Mouse (Mus musculus) left cerebral cortex, postnatal 14 days (tissue): ENCODE measurements around the gene Sipa1l1. TPM values are rescaled to one million over a fixed set of nuclear protein-coding genes. Genes with fewer than 3 reads are reported as not detected.

Source experiments
- DNase-seq, 2 experiments: peaks; one replicate each; pipeline ENCODE4 v3.0.0; 2021 to 2022; ENCODE audit warnings: low spot score in 2 of 2, mixed read lengths in 1 of 2
- intact Hi-C: fragments of 180-260 bp; cut with DNase I; formaldehyde crosslinking; loops from one replicate; pipeline ENCODE4 v1.15.1; 2025
- total RNA-seq, 2 experiments: library from RNA; stranded (reverse); gene quantifications; 2 replicates each; pipeline ENCODE4 v1.2.3; 2021

Gene Sipa1l1
- total RNA-seq, 2 experiments from 2014 or later: 169 to 183 TPM

GRCm38 (mm10) chr12:82319436-82320131 lies 150.5 kb downstream of the Sipa1l1 start:
- DNase-seq: no peak
- intact Hi-C loops: loop anchor here (5.0 kb wide), 1 partner anchor 148 kb away; no protein-coding TSS in a partner anchor

GRCm38 (mm10) chr12:82320204-82320603 lies 151.1 kb downstream of the Sipa1l1 start:
- no peak for DNase-seq

GRCm38 (mm10) chr12:82321397-82321796 lies 152.3 kb downstream of the Sipa1l1 start:
- intact Hi-C loops: loop anchor here (5.0 kb wide), 1 partner anchor 146 kb away; no protein-coding TSS in a partner anchor
- DNase-seq: no peak

More at GRCm38 (mm10) chr12:82320204-82320603, 151.1 kb downstream of the Sipa1l1 start:
- intact Hi-C loops: loop anchor here (5.0 kb wide), 1 partner anchor 147 kb away; no protein-coding TSS in a partner anchor

- intact Hi-C loops: loop anchor here (5.0 kb wide), 1 partner anchor 145 kb away; no protein-coding TSS in a partner anchor
- DNase-seq: no peak
Measured at GRCm38 (mm10) chr12:82321855-82322254, 152.7 kb downstream of the Sipa1l1 start.

DNA sequence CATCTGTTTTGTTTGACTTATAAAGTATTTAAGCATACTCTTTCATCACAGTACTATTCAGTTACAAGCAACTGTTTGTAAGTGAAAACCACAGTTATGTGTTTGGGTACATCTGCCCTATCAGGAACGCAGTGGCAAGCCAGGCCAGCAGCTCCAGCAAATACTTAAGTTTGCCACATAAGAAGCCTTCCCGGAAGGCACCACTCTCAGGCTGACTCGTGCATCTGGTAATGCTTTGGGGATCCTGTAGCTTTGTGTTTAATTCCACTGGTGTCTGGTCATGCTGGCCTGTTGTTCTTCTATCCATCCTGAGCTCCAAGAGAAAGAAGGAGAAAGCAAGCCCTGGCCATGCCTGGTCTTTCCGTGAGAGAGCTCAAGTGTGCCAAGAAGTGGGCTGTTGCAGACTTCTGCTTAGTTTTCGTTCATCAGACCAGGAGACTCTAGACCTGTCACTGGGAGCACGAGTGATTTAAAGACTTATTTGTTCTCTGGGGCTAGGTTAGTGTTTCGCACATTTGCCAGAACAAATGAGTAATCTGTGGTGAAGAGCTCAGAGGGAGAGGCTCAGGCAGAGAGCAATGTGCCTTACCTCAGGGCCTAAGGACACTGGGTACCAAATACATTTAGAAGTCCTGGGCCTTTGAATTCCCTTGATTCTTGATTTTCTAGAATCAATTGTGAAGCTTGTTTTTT lies 153.8 kb downstream of the Sipa1l1 start:
- DNase-seq: no peak
- intact Hi-C loops: loop anchor here (5.0 kb wide), 1 partner anchor 144 kb away; no protein-coding TSS in a partner anchor

- no peak for DNase-seq
- intact Hi-C loops: loop anchor here (5.0 kb wide), 1 partner anchor 143 kb away; no protein-coding TSS in a partner anchor
Measured at GRCm38 (mm10) chr12:82324621-82325020, 155.5 kb downstream of the Sipa1l1 start.

- intact Hi-C loops: no loop called here
- no peak for DNase-seq
Measured at GRCm38 (mm10) chr12:82325502-82325901, 156.4 kb downstream of the Sipa1l1 start.

- DNase-seq: no peak
- intact Hi-C loops: no loop called here
Measured at GRCm38 (mm10) chr12:82326438-82326837, 157.3 kb downstream of the Sipa1l1 start.

GRCm38 (mm10) chr12:82328112-82328511 lies 159.0 kb downstream of the Sipa1l1 start:
- no peak for DNase-seq
- intact Hi-C loops: no loop called here

DNA sequence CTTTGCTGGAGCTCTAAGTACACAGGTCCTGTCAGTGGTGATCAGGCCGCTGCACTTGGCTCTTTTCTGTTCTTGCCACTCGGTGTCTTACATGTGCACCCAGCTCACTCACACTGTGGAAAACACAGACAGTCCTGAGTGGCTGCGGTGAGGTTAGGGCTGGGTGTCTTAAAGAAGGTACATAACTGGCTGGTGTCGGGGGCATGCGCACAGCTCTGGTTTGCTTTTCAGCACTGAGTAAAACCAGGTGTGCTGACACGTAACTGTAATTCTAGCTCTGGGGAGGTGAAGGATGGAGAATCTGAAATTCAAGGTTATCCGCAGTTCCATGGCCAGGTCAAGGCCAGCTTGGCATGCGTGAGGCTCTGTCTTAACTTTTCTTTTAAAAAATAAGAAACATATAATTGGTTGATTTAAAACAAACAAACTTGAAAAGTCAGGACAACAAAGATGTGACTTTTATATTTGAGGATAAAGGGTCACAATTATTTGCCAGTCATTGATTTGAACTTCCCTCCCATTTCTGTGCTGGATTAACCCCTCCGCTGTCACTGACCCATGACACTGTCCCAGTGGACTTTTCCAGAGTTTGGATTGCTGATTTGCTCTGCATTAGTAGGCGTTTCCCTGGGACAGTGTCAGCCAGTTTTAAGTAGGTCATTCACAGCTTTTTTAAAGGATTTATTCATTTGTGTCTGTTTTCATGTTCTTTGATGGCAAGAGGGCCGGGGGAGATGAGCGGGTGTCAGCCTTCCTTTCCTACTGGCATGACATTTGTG lies 163.9 kb downstream of the Sipa1l1 start:
- no peak for DNase-seq
- intact Hi-C loops: no loop called here

DNA sequence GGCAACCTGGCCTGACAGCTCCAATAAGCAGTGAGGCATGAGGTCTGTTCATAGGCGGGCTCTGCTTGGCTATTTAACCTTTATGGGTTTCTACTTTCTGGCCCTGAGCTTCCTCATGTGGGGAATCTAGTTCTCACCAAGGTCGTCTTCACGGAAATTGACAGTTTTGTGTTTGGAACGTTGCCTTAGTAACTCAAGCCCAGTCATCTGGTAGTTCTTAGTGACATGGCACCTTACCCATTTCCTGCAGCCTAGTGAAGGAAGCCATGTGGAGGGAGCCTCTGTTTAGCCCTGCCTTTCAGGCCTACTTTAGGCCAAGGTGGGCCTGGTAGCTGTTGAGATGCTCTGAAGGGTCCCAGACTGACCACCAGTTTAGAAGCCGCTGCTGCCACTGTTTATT lies 164.9 kb downstream of the Sipa1l1 start:
- intact Hi-C loops: no loop called here
- no peak for DNase-seq

DNA sequence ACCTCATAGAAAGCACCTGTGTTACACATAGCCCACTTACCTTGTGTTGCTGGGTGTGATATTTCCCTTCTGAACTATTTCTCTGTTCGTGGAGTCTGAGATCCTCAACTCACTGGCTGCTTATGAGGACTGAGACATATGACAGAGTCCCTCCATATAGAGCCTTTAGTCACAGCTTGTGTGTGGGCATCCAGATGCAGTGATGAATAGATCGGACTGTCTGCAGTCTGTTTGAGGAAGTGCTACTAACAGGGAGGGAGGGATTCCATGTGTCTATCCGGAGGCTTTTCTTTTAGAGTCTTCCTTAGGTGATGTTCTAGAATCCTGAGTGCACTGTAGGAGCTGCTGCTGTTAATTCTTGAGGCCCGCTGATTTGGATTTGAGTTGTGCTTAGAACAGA lies 165.4 kb downstream of the Sipa1l1 start:
- DNase-seq: peak in 1 of 2 experiments; percentile 54
- intact Hi-C loops: no loop called here

GRCm38 (mm10) chr12:82335095-82335494 lies 166.0 kb downstream of the Sipa1l1 start:
- intact Hi-C loops: no loop called here
- DNase-seq: no peak

DNA sequence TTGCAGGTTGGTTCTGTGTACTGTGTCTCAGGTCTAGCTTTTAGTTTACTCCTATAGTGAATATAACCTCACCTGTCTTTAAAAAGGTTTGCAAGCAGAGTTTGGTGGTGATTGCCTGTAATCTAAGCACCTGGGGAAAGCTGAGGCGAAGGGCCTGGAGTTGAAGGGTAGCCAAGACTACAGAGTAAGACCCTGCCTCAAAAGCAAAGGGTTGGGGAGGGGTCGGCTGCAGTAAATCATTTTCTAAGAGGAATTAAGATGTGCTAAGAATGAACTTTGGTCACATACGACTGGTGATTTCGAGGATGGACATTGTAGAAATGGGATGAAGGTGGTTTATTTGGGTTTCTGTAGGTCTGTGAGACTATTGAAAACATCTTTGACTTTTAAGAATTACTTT lies 169.4 kb downstream of the Sipa1l1 start:
- DNase-seq: no peak
- intact Hi-C loops: no loop called here

DNA sequence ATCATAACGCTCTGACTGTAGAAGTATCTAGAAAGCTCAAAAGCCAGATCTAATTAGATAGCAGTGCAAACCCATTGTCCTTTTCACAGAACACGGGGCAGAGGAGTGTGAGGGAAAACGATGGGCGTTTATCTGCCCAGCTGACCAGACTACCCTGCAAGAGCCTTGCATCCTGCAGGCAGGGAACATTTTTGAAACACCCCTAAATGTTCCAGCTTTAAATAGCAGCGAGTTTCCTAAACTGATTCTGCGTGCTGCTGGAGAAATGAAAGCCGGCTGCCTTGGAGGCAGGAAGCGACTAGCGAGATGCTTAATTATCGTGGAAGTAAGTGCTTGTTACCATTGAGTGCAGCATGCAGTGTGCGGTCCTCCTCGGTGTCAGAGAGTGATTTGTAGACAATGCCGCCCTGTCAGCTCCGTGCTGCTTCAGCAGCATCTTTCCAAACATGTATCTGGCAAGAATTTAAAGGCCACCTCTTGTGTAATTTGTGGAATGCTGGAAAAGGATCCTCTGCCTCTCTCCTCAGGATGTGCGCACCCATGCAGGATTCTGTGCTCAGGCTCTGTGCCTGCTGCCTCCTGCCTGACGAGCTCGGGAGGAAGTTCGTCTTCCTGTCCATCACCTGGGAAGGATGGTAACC lies 170.2 kb downstream of the Sipa1l1 start:
- intact Hi-C loops: no loop called here
- DNase-seq: peak; percentile 59 to 63

GRCm38 (mm10) chr12:82340196-82340918 lies 171.2 kb downstream of the Sipa1l1 start:
- no peak for DNase-seq
- intact Hi-C loops: loop anchor here (5.0 kb wide), 1 partner anchor 47 kb away; no protein-coding TSS in a partner anchor

DNA sequence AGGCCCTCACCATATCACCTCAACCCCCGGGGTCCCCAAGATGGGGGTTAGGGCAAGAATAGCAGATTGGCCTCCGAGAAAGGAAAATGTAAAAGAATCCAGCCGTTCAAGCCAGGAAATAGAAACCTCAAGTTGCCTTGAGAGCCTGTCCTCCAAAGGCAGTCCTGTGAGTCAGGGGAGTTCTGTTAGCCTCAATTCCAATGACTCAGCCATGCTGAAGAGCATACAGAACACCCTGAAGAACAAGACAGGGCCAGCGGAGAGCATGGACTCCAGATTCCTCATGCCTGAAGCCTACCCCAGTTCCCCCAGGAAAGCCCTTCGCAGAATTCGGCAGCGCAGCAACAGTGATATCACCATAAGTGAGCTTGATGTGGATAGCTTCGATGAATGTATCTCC lies 172.1 kb downstream of the Sipa1l1 start:
- no peak for DNase-seq
- intact Hi-C loops: loop anchor here (5.0 kb wide), 1 partner anchor 46 kb away; no protein-coding TSS in a partner anchor

DNA sequence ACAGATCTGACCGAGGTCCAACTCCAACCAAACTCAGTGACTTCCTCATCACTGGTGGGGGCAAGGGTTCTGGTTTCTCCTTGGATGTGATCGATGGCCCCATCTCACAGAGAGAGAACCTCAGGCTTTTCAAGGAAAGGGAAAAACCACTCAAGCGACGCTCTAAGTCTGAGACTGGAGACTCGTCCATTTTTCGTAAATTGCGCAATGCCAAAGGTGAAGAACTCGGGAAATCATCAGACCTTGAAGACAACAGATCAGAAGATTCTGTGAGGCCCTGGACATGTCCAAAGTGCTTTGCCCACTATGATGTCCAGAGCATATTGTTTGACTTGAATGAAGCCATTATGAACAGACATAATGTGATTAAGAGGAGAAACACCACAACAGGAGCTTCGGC lies 172.6 kb downstream of the Sipa1l1 start:
- intact Hi-C loops: loop anchor here (5.0 kb wide), 1 partner anchor 46 kb away; no protein-coding TSS in a partner anchor
- DNase-seq: no peak

DNA sequence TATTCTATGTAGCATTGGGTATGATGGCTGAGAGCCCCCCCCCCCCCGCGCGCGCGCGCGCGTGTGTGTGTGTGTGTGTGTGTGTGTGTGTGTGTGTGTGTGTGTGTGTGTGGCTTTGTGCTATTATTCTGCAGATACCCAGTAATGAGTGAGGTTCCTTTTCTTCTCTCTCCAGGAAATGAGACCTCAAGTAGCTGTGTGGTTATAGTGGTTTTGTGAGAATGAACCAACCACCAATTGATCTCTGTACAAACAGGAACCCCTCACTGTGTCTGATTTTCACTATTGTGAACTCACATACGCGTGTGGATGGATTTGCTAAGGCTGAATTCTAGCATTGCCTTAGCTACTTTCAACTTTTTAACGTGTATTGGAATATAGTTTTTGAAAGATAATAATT lies 181.0 kb downstream of the Sipa1l1 start:
- no peak for DNase-seq
- intact Hi-C loops: no loop called here
